Mouse (Mus musculus): ENCODE results near the gene Fat3.

The Fat3 gene

DNA sequence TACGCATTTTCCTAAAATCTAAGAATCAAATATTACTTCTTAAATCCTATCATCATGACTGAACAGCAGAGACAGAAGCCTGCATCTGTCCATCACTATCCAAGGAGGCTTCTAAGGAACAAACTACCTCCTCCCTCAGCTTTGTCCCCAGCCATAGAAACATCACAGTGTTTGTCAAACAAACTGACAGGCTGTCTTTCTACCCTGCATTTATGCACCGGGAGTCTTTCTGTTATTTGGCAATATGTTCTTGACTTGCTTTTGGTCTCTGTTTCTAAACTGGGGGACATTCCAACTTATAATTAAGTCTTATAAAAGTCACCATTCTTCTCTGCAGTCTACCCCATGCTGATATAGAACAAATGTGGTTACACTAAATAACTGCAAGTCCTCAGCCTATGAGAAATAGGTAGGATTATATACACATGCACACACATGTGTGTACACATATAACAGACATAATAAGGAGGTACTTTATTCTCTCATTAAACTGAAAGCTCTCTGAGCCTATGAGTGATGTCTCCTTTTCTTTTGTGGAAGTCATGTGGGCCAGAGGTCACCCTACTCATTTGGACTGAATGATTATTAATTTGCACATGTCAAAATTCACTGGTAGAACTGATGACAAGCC lies 244.4 kb downstream of the Fat3 start:
- no peak for DNase-seq (ENCODE audit: low spot score)

DNA sequence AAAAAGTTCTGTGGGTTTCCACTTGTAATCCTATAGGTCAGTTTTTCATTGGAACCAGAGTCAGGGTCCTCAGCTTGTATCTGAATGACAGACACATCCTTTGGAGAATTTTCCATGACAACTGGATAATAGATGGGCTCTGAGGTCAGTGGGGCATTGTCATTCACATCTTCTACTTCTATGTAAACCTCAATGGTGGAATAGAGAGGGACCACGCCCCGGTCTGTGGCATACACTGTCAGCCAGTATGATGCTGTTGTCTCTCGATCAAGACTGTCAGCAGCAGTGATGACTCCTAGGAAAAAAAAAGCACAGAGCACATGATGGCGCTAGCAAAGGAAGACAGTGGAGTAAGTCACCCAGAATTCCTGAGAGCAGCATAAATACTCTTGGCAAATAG lies 254.3 kb downstream of the Fat3 start:
- no peak for DNase-seq (ENCODE audit: low spot score)

DNA sequence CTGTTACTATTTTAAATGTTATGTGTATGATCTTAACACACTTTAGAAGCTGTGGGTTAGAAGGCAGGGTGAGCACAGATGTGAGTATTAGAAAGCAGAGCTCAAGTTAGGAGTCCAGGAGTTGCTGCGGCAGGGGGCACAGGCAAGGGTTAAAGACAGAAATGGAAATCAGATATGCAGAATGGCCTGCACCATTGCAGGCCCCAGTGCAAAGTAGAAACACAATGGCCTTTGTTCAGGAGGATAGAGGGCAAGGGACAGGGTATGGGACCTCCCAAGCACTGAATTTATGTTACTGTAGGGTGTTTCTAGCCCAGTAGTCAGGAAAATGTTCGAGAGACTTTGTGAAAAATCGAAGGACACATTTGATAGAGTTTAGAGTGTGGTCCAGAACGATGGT lies 269.5 kb downstream of the Fat3 start:
- DNase-seq (ENCODE audit: low spot score), result no peak

DNA sequence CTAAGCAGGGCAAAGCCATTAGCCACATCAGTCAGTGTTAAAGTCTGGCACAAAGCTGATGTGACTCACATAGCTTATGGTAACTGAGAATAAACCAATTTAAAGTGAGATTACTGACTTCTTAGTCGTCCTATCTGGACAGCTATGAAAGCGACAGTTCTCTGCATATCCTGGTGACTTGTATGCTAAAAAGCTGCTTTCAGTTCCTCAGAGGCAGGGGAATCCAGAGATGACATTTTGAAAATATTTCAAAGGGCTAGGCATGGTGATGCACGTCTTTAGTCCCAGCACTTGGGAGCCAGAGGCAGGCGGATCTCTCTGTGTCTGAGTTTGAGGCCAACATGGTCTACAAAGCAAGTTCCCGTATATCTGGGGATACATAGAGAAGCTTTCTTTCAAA lies 272.2 kb downstream of the Fat3 start:
- DNase-seq (ENCODE audit: low spot score), result no peak

DNA sequence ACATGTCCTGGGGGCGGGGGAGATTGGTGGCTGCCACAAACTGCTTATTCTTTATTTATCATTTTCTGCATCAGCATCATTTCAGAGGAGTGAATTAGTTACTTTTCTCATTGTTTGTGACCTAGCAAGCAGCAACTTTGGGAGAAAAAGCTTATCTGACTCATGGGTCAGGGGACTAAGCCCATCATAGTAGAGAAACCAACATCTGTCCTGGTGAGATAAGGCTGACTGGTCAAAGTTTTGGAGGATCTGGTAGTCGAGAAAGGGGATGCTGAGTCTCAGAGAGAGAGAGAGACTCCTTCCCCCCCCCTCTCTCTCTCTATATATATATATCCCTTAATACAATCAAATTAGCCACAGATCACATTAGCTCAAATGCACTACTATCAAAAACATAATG lies 273.7 kb downstream of the Fat3 start:
- no peak for DNase-seq (ENCODE audit: low spot score)

DNA sequence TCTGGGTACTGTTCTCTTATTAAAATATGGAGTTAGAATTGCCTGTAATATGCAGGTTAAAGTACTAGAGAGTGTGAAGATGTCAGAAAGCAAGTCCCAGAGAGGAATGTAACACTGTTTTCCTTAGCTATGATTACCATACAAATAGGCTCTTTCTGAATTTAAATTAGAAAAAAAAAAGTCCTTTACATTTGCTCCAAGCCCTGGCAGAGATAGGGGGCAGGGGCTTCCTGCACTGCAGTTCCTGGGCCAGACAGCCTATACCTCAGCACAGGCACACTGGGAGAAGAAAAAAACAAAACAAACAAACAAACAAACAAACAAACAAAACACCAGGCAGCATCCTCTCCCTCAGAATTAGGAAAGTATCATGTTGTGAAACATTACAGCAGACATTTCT lies 274.5 kb downstream of the Fat3 start:
- no peak for DNase-seq (ENCODE audit: low spot score)

DNA sequence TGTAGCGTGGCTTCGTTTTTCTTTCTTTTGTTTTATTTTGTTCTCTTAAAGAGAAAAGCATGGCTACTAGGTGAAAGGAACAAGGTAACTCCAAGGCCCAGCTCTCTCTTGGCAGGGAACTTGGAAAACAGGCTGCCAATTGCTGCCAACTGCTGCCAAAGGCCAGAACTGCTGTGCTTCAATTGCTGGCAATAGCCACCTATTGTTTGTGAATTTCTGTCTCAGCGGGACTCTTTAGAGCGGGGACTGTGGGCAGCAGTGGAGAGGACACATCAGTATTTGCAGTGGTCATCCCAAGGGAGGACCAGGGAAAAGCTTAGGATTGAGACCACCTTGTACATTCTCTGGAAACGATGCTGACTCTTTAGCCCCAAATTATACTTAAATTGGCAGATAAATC lies 279.2 kb downstream of the Fat3 start:
- no peak for DNase-seq (ENCODE audit: low spot score)

DNA sequence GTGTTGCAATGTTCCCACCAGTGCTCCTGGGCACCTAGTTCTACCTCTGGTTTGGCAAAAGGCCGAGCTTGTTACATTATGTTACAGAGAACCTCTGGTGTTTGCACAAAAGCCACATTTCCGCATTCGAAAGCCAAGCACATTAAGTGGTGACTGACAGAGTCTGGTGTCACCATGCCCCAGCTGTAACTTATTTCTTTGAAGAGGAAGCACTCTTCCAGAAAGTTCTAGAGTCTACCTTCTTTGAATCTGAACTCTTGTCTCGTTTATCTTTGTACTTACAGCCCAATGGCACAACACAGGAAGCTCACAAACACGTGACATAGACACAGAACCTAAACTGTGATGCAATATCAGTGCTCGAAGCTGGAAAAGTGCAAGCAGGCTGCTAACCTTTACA lies 284.9 kb downstream of the Fat3 start:
- no peak for DNase-seq (ENCODE audit: low spot score)

DNA sequence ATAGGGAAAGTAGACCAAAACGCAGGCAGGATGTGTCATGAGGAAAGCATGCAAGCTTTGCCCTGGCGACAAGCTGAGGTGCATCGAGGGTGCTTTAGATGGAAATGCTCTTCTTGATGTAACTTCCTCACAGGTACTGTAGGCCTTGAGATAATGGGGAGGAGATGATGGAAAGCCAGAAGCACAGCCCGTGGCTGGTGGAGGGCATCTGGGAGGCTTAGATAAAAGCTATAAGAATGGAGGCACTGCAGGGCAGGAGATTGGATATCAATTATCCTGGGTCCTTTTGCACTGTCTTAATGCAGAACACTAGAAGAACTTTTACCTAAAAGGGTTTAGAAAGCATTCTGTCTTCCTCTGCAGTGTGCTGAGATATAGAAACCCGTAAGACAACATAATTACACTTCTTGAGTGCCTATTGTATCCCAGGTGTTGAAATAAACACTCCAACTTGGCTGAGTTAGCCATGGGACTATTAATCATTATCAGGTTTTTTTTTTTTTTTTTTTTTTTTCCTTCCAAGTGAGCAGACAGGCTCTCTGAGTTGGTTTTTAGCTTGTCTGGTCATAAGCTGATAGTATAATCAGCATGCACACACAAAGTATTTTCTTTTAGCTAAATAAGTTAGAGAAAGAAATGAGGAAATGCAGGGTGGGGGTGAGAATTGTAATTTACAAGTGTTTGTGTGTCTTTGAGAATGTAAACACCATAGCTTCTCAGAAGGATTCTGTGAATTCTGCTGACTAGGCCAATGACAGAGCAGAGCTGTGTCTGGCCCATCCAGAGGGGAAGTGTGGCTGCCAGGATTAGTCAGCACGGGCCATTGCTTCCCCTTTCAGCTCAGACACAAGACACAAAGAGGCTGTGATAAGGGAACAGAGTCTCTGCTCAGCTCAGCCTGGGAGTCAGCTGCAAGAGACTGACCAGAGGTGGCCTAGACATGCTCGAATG lies 286.1 kb downstream of the Fat3 start:
- DNase-seq (ENCODE audit: low spot score), result no peak

DNA sequence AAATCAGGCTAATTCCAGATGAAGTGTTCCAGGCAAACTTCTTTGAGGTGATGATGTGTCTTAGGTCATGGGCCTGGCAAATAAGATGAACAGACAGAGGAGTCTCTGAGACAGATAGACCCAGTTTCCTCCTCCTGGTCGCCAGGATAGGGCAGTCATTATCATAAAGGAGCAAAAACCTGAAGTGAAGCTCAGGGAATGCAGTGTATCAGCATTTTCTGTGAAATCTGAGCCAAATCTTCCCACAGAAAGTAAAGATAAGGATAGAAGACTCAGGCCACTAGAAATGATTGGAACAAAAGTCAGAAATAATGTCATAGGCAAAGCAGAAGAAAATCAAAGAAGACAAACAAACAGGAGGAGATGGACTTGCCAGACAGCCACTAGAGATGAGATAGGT lies 287.8 kb downstream of the Fat3 start:
- no peak for DNase-seq (ENCODE audit: low spot score)

DNA sequence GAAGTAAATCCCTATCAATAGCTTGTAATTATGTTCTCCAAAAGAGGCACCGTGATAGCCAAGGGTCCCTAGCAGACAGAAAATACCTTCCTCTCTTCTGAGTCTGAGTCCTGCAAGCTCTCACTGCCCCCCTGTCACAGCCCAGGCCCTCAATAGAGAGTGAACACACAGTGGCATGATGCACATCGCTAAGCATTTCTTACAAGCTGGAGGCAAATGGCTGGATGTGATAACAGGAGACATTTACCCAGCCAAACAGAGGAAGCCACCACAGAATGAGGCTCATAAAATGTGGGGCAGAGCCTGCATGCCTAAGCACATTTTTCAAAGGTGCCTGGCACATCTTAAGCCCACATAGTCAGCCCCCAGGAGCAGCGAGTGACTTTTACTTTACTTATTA lies 288.5 kb downstream of the Fat3 start:
- no peak for DNase-seq (ENCODE audit: low spot score)

DNA sequence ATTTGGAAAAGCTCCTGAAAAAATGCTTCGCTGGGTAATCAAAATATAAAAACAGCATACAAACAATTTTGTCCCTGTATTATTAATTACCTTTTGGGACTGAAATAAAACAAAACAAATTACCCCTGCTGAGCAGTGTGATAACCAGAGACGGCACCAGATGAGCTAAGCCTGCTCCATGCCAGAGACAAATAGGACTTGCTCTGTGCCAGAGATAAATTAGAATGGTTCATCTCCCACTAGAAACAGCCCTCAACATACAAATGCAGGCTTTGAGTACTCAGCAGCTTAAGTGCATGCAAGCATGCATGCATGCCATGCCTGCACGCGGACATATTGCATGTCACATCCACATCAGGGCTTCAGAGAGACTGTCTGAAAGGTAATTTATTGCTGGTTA lies 288.9 kb downstream of the Fat3 start:
- no peak for DNase-seq (ENCODE audit: low spot score)

DNA sequence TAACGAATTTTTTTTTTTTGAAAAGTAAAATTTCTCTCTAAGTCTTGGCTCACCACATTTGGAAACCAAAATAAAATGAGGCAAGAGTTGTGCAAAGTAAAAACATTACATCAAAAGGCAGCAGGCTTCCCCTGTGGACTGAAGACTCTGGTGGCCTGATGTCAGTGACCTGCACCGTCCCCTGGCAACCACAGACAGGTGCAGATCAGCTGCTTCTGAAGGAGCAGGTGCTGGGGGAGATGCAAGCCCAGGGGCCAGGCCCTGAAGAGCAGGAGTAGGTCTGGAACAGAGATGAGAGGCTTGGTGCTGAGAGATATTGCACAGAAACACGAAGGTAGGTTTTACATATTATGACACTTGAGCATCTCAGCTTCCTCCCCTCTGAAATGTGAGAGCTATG lies 289.6 kb downstream of the Fat3 start:
- no peak for DNase-seq (ENCODE audit: low spot score)

DNA sequence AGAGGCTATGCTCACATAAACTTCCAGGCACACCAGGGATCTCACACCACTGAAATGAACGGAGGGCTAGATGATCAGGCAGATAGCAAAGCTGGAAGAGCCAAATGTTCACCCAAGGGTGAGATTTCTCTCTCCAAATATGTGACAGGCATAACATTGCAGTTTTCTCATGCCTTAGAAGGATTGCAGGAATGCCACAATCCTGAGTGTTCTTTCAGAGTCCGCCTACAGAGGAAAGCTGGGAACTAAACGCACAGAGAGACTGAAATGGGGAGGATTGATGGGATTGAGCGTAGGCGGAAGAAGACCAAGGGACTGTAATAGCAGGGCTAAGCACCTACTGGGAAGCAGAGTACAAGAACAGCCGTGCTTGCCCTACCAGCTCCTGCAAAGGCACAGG lies 298.8 kb downstream of the Fat3 start:
- no peak for DNase-seq (ENCODE audit: low spot score)

DNA sequence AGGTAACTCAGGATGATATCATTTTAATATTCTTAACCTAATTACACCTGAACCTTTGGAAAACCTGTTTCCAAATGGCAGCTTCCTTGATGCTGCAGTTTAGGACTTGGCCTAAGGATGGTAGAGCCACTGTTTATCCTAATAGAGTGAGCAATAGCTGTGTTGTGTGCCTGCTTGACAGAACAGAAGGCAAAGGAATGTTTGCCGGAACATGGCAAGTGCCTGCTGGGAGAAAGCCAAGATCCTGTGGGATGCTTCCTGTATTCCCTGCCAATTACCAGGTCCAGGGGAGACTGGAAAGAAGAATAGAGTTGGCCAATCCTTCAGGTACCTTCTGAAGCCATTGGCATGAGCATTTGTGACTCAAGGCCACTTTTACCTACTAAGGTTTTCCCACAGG lies 300.1 kb downstream of the Fat3 start:
- no peak for DNase-seq (ENCODE audit: low spot score)

DNA sequence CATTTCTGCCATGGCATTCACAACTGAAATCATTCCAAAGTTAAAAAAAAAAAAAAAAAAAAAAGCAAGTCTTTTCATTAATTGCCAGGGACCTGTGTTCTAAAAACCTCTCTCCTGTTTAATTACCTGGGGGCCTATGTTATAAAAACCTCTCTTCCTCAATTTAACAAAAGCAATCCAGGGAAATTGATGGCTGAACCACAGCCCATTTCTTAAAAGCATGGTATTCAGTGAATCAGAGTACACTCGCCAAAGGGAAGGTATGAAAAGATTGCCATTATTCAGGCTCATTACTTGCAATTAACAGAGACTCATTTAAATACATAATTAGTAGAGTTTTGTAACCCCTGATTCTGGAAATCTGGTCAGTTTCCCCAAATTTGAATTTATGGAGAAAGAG lies 314.6 kb downstream of the Fat3 start:
- no peak for DNase-seq (ENCODE audit: low spot score)

DNA sequence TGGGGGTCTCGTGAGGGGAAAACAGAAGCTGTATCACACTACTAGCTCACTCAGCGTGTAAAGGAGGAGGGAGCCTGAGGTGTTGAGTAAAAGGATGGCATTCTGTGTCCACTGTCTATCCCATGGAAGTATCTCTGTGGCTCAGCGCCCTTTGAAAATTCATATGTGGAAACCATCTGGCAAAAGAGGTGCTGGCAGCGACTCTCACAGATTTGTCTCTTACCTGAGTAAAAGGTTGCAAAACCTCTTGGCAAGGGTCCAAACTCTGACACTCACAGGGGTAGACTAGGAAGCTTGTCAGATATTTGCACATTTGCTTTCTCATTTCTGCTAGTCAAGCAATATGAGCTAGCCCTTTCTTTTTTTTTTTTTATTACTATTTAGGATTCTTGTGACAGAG lies 331.8 kb downstream of the Fat3 start:
- DNase-seq (ENCODE audit: low spot score), result no peak

DNA sequence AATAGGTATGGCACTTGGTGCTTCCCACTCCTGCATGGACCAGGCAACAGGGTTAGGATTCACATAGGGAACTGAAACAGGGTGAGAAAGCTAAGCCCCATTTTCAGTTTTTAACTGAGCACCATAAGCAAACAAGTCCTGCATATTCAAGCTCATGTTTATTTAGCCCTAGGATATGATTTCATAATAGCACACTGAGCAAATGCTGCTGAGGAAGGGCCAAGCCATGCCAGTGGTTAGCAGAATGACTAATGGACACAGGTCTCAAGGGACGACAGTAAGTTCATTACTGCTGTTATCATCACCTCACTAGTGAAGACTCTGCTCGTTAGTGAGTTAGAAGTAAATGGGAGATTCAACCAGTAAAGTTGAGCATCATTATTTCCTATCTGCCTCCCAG lies 333.0 kb downstream of the Fat3 start:
- no peak for DNase-seq (ENCODE audit: low spot score)

DNA sequence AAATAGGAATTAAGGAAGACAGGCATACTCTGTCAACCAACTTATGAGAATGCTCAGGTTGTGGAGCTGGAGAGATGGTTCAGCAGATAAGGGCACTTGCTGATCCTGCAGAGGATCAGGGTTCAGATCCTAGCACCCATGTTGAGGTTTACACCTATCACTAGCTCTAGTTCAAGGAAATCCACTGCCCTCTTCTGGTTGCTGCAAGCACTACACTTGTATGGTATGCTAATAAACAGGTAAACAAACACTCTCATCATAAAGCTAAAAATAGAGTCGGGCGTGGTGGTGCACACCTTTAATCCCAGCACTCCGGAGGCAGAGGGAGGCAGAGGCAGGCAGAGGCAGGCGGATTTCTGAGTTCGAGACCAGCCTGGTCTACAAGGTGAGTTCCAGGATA lies 341.7 kb downstream of the Fat3 start:
- no peak for DNase-seq (ENCODE audit: low spot score)

DNA sequence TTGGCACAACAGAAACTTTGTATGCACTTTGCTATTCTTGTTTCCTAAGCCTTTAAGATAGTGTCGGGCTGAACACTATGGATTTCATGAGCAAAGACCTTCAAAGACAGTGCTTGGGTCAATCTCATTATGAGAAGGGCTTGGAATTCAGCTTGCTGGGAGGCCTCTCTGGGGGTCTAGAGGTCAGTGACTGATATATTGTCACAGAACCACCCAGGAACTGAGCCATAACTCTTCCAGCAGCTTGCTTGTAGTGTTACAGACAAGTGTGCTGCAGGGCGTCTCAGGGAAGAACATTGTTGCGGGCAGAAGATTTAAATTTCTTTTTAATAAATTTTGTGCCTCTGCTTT lies 347.5 kb downstream of the Fat3 start:
- no peak for DNase-seq (ENCODE audit: low spot score)

DNA sequence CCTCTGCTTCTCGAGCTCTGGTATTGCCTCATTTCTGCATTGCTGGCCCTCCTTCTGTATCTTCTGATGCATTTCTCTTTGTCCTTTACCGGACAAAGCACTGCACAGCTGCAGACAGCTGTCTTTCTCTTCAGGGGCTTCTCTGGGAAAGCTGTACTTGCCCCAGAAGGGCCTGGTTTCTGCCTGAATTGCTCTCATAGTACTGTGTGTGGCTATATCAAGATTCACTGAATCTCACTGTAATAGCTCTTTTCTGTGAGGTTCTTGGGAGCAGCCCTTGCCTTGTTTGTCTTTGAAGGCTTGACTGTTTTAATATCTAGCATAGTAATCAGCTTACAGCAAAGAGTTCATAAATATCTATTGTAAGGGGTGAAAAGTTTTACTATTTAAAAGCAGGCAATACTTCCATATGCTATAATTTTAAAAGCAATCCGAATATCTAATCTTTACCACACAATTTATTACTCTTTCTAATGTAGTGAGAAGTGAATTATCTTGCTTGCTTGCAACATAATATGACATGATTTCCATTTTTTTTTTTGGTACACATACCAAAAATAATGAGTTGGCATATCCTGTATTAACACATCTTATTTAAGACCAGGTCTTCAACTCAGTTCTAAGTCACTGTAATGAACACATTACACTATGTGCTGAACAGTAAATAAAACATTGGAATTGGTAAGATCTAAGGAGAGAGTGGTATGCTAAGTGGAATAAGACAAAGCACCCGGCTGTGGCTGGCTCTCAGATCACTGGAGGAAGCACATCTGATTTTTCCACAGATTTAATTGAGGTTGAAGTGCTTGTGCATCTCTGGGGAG lies 348.1 kb downstream of the Fat3 start:
- no peak for DNase-seq (ENCODE audit: low spot score)

DNA sequence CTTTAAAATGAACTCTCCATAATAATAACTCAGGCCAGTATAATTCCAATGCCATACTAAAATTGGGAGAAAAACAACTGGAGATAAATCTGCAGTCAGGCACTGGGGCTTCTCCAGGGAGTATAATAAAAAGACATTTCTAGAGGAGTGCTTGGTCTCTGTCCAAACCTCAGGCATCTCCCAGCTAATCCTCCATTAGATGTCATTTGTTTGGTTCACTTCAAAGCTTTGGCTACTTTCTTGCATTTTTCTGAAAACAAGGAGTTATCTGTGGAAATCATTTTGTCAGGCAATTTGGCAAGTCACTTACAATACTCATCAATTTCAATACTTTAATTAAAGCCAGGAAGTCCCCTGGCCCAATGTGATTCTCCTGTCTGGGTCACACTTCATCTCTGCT lies 351.0 kb downstream of the Fat3 start:
- no peak for DNase-seq (ENCODE audit: low spot score)

DNA sequence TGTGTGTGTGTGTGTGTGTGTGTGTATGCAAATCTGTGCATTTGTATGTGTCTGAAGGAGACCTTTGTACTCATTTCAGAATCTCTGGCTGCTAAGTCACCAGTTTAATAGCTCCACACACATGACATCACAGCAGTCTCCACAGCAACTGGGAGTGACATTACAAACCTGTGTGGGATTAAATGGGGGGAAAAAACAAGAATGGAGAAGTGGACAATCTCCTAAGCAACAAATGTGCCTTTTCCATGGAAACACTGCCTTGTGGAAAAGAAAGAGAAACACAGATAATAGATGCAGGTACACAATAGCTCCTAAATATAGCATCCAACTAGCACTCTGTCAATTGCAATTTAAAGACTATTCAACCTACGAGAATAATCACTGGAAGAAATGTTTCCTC lies 353.4 kb downstream of the Fat3 start:
- DNase-seq (ENCODE audit: low spot score), result no peak

Data from MN1 (cell line).